Mouse (Mus musculus) heart, postnatal 0 days (tissue): Measurements from ENCODE around the gene Pde6g. TPM values are rescaled to one million over a fixed set of nuclear protein-coding genes. Genes with fewer than 3 reads are reported as not detected.

Experiments
- ATAC-seq: fragments of 200-750 bp; cut with Nextera tagmentation; 2 replicates; pipeline ENCODE4 v1.8.0; 2017; ENCODE audit warnings: low read depth, moderate number of reproducible peaks, moderate library complexity; ENCODE audit not compliant: insufficient read depth
- DNase-seq: peaks from one replicate; pipeline ENCODE4 v3.0.0-alpha.2; 2016; ENCODE audit warnings: low spot score
- H3K27ac ChIP-seq: fragments of 300-500 bp; sonication (generic); 2 replicates; pipeline ENCODE4 v1.5.1; 2014; ENCODE audit warnings: low read depth, mild to moderate bottlenecking
- H3K27me3 ChIP-seq: fragments of 300-500 bp; sonication (generic); 2 replicates; pipeline ENCODE4 v1.6.1; 2014; ENCODE audit warnings: low read length, mixed read lengths; ENCODE audit not compliant: control insufficient read depth, insufficient read depth
- H3K36me3 ChIP-seq: fragments of 300-500 bp; sonication (generic); replicated peaks from 2 replicates; pipeline ENCODE4 v1.6.1; 2014; ENCODE audit warnings: low read length, mixed read lengths; ENCODE audit not compliant: control insufficient read depth, insufficient read depth
- H3K4me1 ChIP-seq: fragments of 300-500 bp; sonication (generic); 2 replicates; pipeline ENCODE4 v1.6.1; 2014; ENCODE audit warnings: antibody characterized with exemption; ENCODE audit not compliant: control insufficient read depth, insufficient read depth
- H3K4me2 ChIP-seq: fragments of 300-500 bp; sonication (generic); 2 replicates; pipeline ENCODE4 v1.6.1; 2014; ENCODE audit warnings: low read depth, mild to moderate bottlenecking, low read length, moderate library complexity
- H3K4me3 ChIP-seq: fragments of 300-500 bp; sonication (generic); 2 replicates; pipeline ENCODE4 v1.5.1; 2014; ENCODE audit warnings: low read depth, low read length
- H3K9ac ChIP-seq: fragments of 300-500 bp; sonication (generic); replicated peaks from 2 replicates; pipeline ENCODE4 v1.6.1; 2014; ENCODE audit warnings: low read depth, low read length, mixed read lengths
- H3K9me3 ChIP-seq: fragments of 300-500 bp; sonication (generic); replicated peaks from 2 replicates; pipeline ENCODE4 v1.6.1; 2016; ENCODE audit warnings: low read length; ENCODE audit not compliant: control insufficient read depth
- CTCF ChIP-seq: IDR thresholded peaks from 2 replicates; pipeline ENCODE4 v1.5.1; 2016; ENCODE audit warnings: antibody characterized with exemption, control low read depth, low read depth
- EP300 ChIP-seq: IDR thresholded peaks from 2 replicates; pipeline ENCODE4 v1.6.1; 2016; ENCODE audit warnings: antibody characterized with exemption, low read depth
- WGBS: fragments of 180-500 bp; shearing (Covaris S2); extraction: QIAGEN DNeasy Blood & Tissue Kit; methylation state at CpG from one replicate; pipeline ENCODE4 v1.1.7; 2014; 5-methylcytosine and 5-hydroxymethylcytosine counted together
- polyA plus RNA-seq: library from polyadenylated mRNA; unstranded; fragments of >200 nt; fragmentation: Nextera tagmentation; extraction: Ambion mirVana; gene quantifications from 2 replicates; pipeline ENCODE4 v1.2.1, GENCODE M21; 2015
- total RNA-seq: library from RNA; depleted of rRNA; stranded (reverse); fragments of >200 nt; gene quantifications from 2 replicates; pipeline ENCODE4 v1.2.3, GENCODE M21; 2014; ENCODE audit warnings: low replicate concordance

Gene Pde6g
- total and polyA plus RNA-seq, 2 experiments from 2014 or later, result 0.33 TPM; not detected in 1

- no peak for ATAC-seq
- H3K4me3 ChIP-seq, result no peak overlapping the region
- 89% methylated on average over 12 of the region's 12 CpGs for WGBS
- no peak overlapping the region for H3K27ac ChIP-seq
- H3K27me3 ChIP-seq, result no peaks in the 10 kb centered on the region
- H3K9ac ChIP-seq, result no peak overlapping the region
- TF ChIP-seq EP300 (no peak), CTCF (no peak)
- peaks cover 45% of the 10 kb centered on the region for H3K36me3 ChIP-seq
- no peak for DNase-seq
- peaks cover 11% of the 10 kb centered on the region for H3K4me1 ChIP-seq
- no peak overlapping the region for H3K4me2 ChIP-seq
- no peaks in the 10 kb centered on the region for H3K9me3 ChIP-seq
Measured at GRCm38 (mm10) chr11:120498226-120498625, 44.9 kb upstream of the Pde6g start.

GRCm38 (mm10) chr11:120497436-120497835 lies 44.1 kb upstream of the Pde6g start:
- no peak for DNase-seq
- H3K4me3 ChIP-seq, result no peak overlapping the region
- H3K36me3 ChIP-seq, result peaks cover 45% of the 10 kb centered on the region
- no peak overlapping the region for H3K4me2 ChIP-seq
- H3K9ac ChIP-seq, result no peak overlapping the region
- 90% methylated on average over 3 of the region's 3 CpGs for WGBS
- no peaks in the 10 kb centered on the region for H3K9me3 ChIP-seq
- TF ChIP-seq EP300, result no peak
- TF ChIP-seq CTCF, result no peak
- peaks cover 17% of the 10 kb centered on the region for H3K4me1 ChIP-seq
- no peak for ATAC-seq
- H3K27ac ChIP-seq, result no peak overlapping the region
- no peaks in the 10 kb centered on the region for H3K27me3 ChIP-seq

GRCm38 (mm10) chr11:120493911-120494310 lies 40.6 kb upstream of the Pde6g start:
- no peak overlapping the region for H3K4me3 ChIP-seq
- H3K27ac ChIP-seq, result no peak overlapping the region
- peaks cover 19% of the 10 kb centered on the region for H3K4me1 ChIP-seq
- ATAC-seq (no peak), DNase-seq (no peak)
- WGBS, result 88% methylated on average over 3 of the region's 3 CpGs
- no peak overlapping the region for H3K9ac ChIP-seq
- H3K4me2 ChIP-seq, result no peak overlapping the region
- TF ChIP-seq CTCF (no peak), EP300 (no peak)
- no peaks in the 10 kb centered on the region for H3K27me3 ChIP-seq
- H3K36me3 ChIP-seq, result peaks cover 48% of the 10 kb centered on the region
- H3K9me3 ChIP-seq, result no peaks in the 10 kb centered on the region

- no peak for ATAC-seq
- H3K27ac ChIP-seq, result 0 out of 2 replicates have a peak overlapping the region, but pooled peaks have one; percentile 81
- no peaks in the 10 kb centered on the region for H3K27me3 ChIP-seq
- 43% methylated on average over 3 of the region's 3 CpGs for WGBS
- peaks cover 19% of the 10 kb centered on the region for H3K4me1 ChIP-seq
- H3K36me3 ChIP-seq, result peaks cover 49% of the 10 kb centered on the region
- H3K4me2 ChIP-seq, result peak overlapping the region; percentile 97
- no peak overlapping the region for H3K4me3 ChIP-seq
- DNase-seq, result no peak
- no peak overlapping the region for H3K9ac ChIP-seq
- TF ChIP-seq EP300, result no peak
- no peaks in the 10 kb centered on the region for H3K9me3 ChIP-seq
Measured at GRCm38 (mm10) chr11:120493351-120493750, 40.1 kb upstream of the Pde6g start.

GRCm38 (mm10) chr11:120492878-120493203 lies 39.5 kb upstream of the Pde6g start:
- Histone ChIP-seq H3K9ac (no peak overlapping the region), H3K4me1 (peaks cover 19% of the 10 kb centered on the region), H3K27me3 (no peaks in the 10 kb centered on the region), H3K9me3 (no peaks in the 10 kb centered on the region), H3K36me3 (peaks cover 49% of the 10 kb centered on the region), H3K4me3 (peak overlapping the region; percentile 95), H3K4me2 (peak overlapping the region; percentile 97), H3K27ac (peak overlapping the region; percentile 81)
- TF ChIP-seq EP300 (no peak), CTCF (no peak)
- DNase-seq, result no peak
- ATAC-seq, result no peak
- WGBS, result 24% methylated on average over 3 of the region's 3 CpGs
